Mouse (Mus musculus): ENCODE measurements at regions not wholly inside any gene's neighbourhood (a gene's known extent, or its start where the extent isn't known, plus 50 kb on each side); places are given as distances from the start of the nearest gene placed in this dataset.

GRCm38 (mm10) chr7:74647310-74647709 lies 92.7 kb upstream of the Slco3a1 start:
- no peak overlapping the region for H3K9ac ChIP-seq (ENCODE audit: insufficient read depth, low read depth, low read length, poor library complexity, severe bottlenecking)
- TF ChIP-seq ZNF384 (IDR thresholded peaks at IDR 0.05; ENCODE audit: low read depth, low read length) (no peak), MAFK (IDR thresholded peaks at IDR 0.05; ENCODE audit: insufficient read depth, low read depth, low read length) (no peak), ZC3H11A (IDR thresholded peaks at IDR 0.05; ENCODE audit: borderline replicate concordance, low read depth, low read length) (no peak), HCFC1 (IDR thresholded peaks at IDR 0.05; ENCODE audit: borderline replicate concordance, insufficient read depth, low read length) (no peak), CHD2 (IDR thresholded peaks at IDR 0.05; ENCODE audit: low read depth, low read length) (no peak)
- no peak overlapping the region for H3K4me3 ChIP-seq (ENCODE audit: insufficient read depth in 1 of 2, low read depth in 1 of 2, low read length in 2 of 2, poor library complexity in 1 of 2, severe bottlenecking in 1 of 2)
- in situ Hi-C loops (cut with MboI; ENCODE audit: low sequenced_read_pairs in 2 of 2, unreplicated experiment in 2 of 2), result no loop called here
- no peak for DNase-seq (ENCODE audit: low read depth, low spot score)
- no peaks in the 10 kb centered on the region for H3K4me1 ChIP-seq (ENCODE audit: control insufficient read depth in 2 of 2, insufficient read depth in 2 of 2, low read length in 2 of 2, poor library complexity in 1 of 2)
- no peak overlapping the region for H3K27ac ChIP-seq (ENCODE audit: insufficient read depth, low read depth, low read length, poor library complexity, severe bottlenecking)
- H3K9me3 ChIP-seq (ENCODE audit: control insufficient read depth, insufficient read depth, low read depth, low read length), result no peaks in the 10 kb centered on the region
- no peaks in the 10 kb centered on the region for H3K36me3 ChIP-seq (ENCODE audit: control insufficient read depth, insufficient read depth, low read length, poor library complexity, severe bottlenecking)

- no peak overlapping the region for H3K9ac ChIP-seq (ENCODE audit: insufficient read depth, low read depth, low read length, poor library complexity, severe bottlenecking)
- H3K27ac ChIP-seq (ENCODE audit: insufficient read depth, low read depth, low read length, poor library complexity, severe bottlenecking), result no peak overlapping the region
- TF ChIP-seq ZNF384 (IDR thresholded peaks at IDR 0.05; ENCODE audit: low read depth, low read length) (no peak), CHD2 (IDR thresholded peaks at IDR 0.05; ENCODE audit: low read depth, low read length) (no peak), MAFK (IDR thresholded peaks at IDR 0.05; ENCODE audit: insufficient read depth, low read depth, low read length) (no peak), ZC3H11A (IDR thresholded peaks at IDR 0.05; ENCODE audit: borderline replicate concordance, low read depth, low read length) (no peak), HCFC1 (IDR thresholded peaks at IDR 0.05; ENCODE audit: borderline replicate concordance, insufficient read depth, low read length) (no peak)
- H3K36me3 ChIP-seq (ENCODE audit: control insufficient read depth, insufficient read depth, low read length, poor library complexity, severe bottlenecking), result no peaks in the 10 kb centered on the region
- no peaks in the 10 kb centered on the region for H3K4me1 ChIP-seq (ENCODE audit: control insufficient read depth in 2 of 2, insufficient read depth in 2 of 2, low read length in 2 of 2, poor library complexity in 1 of 2)
- in situ Hi-C loops (cut with MboI; ENCODE audit: low sequenced_read_pairs in 2 of 2, unreplicated experiment in 2 of 2), result no loop called here
- DNase-seq (ENCODE audit: low read depth, low spot score), result no peak
- H3K9me3 ChIP-seq (ENCODE audit: control insufficient read depth, insufficient read depth, low read depth, low read length), result no peaks in the 10 kb centered on the region
- no peak overlapping the region for H3K4me3 ChIP-seq (ENCODE audit: insufficient read depth in 1 of 2, low read depth in 1 of 2, low read length in 2 of 2, poor library complexity in 1 of 2, severe bottlenecking in 1 of 2)
These were observed 85.6 kb upstream of the Slco3a1 start for GRCm38 (mm10) chr7:74640171-74640570.

GRCm38 (mm10) chr7:74632217-74632616 lies 77.6 kb upstream of the Slco3a1 start:
- H3K9ac ChIP-seq (ENCODE audit: insufficient read depth, low read depth, low read length, poor library complexity, severe bottlenecking), result no peak overlapping the region
- no peaks in the 10 kb centered on the region for H3K4me1 ChIP-seq (ENCODE audit: control insufficient read depth in 2 of 2, insufficient read depth in 2 of 2, low read length in 2 of 2, poor library complexity in 1 of 2)
- no peaks in the 10 kb centered on the region for H3K9me3 ChIP-seq (ENCODE audit: control insufficient read depth, insufficient read depth, low read depth, low read length)
- H3K36me3 ChIP-seq (ENCODE audit: control insufficient read depth, insufficient read depth, low read length, poor library complexity, severe bottlenecking), result no peaks in the 10 kb centered on the region
- in situ Hi-C loops (cut with MboI; ENCODE audit: low sequenced_read_pairs in 2 of 2, unreplicated experiment in 2 of 2), result no loop called here
- H3K4me3 ChIP-seq (ENCODE audit: insufficient read depth in 1 of 2, low read depth in 1 of 2, low read length in 2 of 2, poor library complexity in 1 of 2, severe bottlenecking in 1 of 2), result no peak overlapping the region
- no peak for TF ChIP-seq HCFC1 (IDR thresholded peaks at IDR 0.05; ENCODE audit: borderline replicate concordance, insufficient read depth, low read length)
- no peak for TF ChIP-seq MAFK (IDR thresholded peaks at IDR 0.05; ENCODE audit: insufficient read depth, low read depth, low read length)
- TF ChIP-seq CHD2 (IDR thresholded peaks at IDR 0.05; ENCODE audit: low read depth, low read length), result no peak
- DNase-seq (ENCODE audit: low read depth, low spot score), result no peak
- no peak overlapping the region for H3K27ac ChIP-seq (ENCODE audit: insufficient read depth, low read depth, low read length, poor library complexity, severe bottlenecking)

- no peak for DNase-seq (ENCODE audit: low read depth, low spot score)
- Histone ChIP-seq H3K4me1 (ENCODE audit: control insufficient read depth in 2 of 2, insufficient read depth in 2 of 2, low read length in 2 of 2, poor library complexity in 1 of 2) (no peaks in the 10 kb centered on the region), H3K4me3 (ENCODE audit: insufficient read depth in 1 of 2, low read depth in 1 of 2, low read length in 2 of 2, poor library complexity in 1 of 2, severe bottlenecking in 1 of 2) (no peak overlapping the region), H3K36me3 (ENCODE audit: control insufficient read depth, insufficient read depth, low read length, poor library complexity, severe bottlenecking) (no peaks in the 10 kb centered on the region), H3K9ac (ENCODE audit: insufficient read depth, low read depth, low read length, poor library complexity, severe bottlenecking) (no peak overlapping the region), H3K27ac (ENCODE audit: insufficient read depth, low read depth, low read length, poor library complexity, severe bottlenecking) (no peak overlapping the region), H3K9me3 (ENCODE audit: control insufficient read depth, insufficient read depth, low read depth, low read length) (no peaks in the 10 kb centered on the region)
- TF ChIP-seq HCFC1 (IDR thresholded peaks at IDR 0.05; ENCODE audit: borderline replicate concordance, insufficient read depth, low read length), result no peak
- no peak for TF ChIP-seq ZC3H11A (IDR thresholded peaks at IDR 0.05; ENCODE audit: borderline replicate concordance, low read depth, low read length)
- no peak for TF ChIP-seq CHD2 (IDR thresholded peaks at IDR 0.05; ENCODE audit: low read depth, low read length)
- TF ChIP-seq MAFK (IDR thresholded peaks at IDR 0.05; ENCODE audit: insufficient read depth, low read depth, low read length), result no peak
- TF ChIP-seq ZNF384 (IDR thresholded peaks at IDR 0.05; ENCODE audit: low read depth, low read length), result no peak
- in situ Hi-C loops (cut with MboI; ENCODE audit: low sequenced_read_pairs in 2 of 2, unreplicated experiment in 2 of 2), result no loop called here
These were observed 74.4 kb upstream of the Slco3a1 start for GRCm38 (mm10) chr7:74628799-74629468.
